Mouse (Mus musculus) stomach, embryonic 15.5 days (tissue): ENCODE measurements at regions not wholly inside any gene's neighbourhood (a gene's known extent, or its start where the extent isn't known, plus 50 kb on each side); places are given as distances from the start of the nearest gene placed in this dataset.

Experiments used
- ATAC-seq: fragments of 200-750 bp; cut with Nextera tagmentation; 2 replicates; pipeline ENCODE4 v1.8.0; 2017; ENCODE audit warnings: low read depth, moderate number of reproducible peaks, moderate TSS enrichment; ENCODE audit not compliant: insufficient read depth, low FRiP score
- H3K27ac ChIP-seq: fragments of 300-500 bp; sonication (generic); 2 replicates; pipeline ENCODE4 v1.5.1; 2015; ENCODE audit warnings: mild to moderate bottlenecking, inconsistent platforms
- H3K27me3 ChIP-seq: fragments of 300-500 bp; sonication (generic); replicated peaks from 2 replicates; pipeline ENCODE4 v1.6.1; 2015; ENCODE audit warnings: inconsistent platforms
- H3K36me3 ChIP-seq: fragments of 300-500 bp; sonication (generic); 2 replicates; pipeline ENCODE4 v1.6.1; 2015; ENCODE audit warnings: inconsistent platforms
- H3K4me1 ChIP-seq: fragments of 300-500 bp; sonication (generic); 2 replicates; pipeline ENCODE4 v1.6.1; 2015; ENCODE audit warnings: inconsistent platforms
- H3K4me2 ChIP-seq: fragments of 300-500 bp; sonication (generic); 2 replicates; pipeline ENCODE4 v1.6.1; 2015; ENCODE audit warnings: mild to moderate bottlenecking, inconsistent platforms
- H3K4me3 ChIP-seq: fragments of 300-500 bp; sonication (generic); replicated peaks from 2 replicates; pipeline ENCODE4 v1.5.1; 2015; ENCODE audit warnings: inconsistent platforms
- H3K9ac ChIP-seq: fragments of 300-500 bp; sonication (generic); 2 replicates; pipeline ENCODE4 v1.6.1; 2015; ENCODE audit warnings: inconsistent platforms
- H3K9me3 ChIP-seq: fragments of 300-500 bp; sonication (generic); 2 replicates; pipeline ENCODE4 v1.6.1; 2016; ENCODE audit warnings: inconsistent platforms
- WGBS: fragments of 180-500 bp; shearing (Covaris S2); methylation state at CpG from one replicate; pipeline ENCODE4 v1.1.7; 2015; 5-methylcytosine and 5-hydroxymethylcytosine counted together

DNA sequence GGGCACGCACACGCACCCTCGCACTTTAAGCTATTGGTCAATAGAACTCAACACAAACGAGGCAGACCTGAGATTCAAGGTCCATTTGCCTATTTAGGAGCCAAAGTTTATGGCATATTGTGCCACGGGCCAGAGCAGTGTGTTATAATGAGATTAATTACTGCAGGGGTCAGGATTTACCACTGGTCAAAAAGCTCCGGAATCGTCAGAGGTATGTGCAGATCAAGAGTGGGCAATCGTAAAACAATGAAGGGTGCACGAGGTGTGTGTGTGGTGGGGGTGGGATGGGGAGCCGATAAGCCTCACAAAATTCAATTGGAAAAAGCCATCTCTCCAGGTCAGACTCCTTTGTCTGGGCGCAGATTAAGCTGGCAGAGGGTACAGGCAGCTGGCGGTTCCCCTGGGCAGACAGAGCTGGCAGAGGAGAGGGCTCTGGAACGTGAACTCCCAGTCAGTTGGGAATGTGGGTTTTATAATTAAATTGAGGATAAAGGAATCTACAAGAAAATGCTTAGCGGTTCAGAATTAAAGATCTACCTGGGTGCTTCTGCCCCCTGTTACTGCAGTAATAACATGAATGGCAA, 97.4 kb upstream of the Itga6 start:
- H3K4me3 ChIP-seq: no peak overlapping the region
- no peak overlapping the region for H3K27ac ChIP-seq
- H3K9me3 ChIP-seq: no peaks in the 10 kb centered on the region
- ATAC-seq: no peak
- H3K27me3 ChIP-seq: no peaks in the 10 kb centered on the region
- WGBS: 81% methylated on average over 14 of the region's 14 CpGs
- 0 out of 2 replicates have a peak, but pooled peaks cover 3% of the 10 kb centered on the region for H3K4me1 ChIP-seq
- H3K36me3 ChIP-seq: no peaks in the 10 kb centered on the region
- no peak overlapping the region for H3K4me2 ChIP-seq
- H3K9ac ChIP-seq: no peak overlapping the region

DNA sequence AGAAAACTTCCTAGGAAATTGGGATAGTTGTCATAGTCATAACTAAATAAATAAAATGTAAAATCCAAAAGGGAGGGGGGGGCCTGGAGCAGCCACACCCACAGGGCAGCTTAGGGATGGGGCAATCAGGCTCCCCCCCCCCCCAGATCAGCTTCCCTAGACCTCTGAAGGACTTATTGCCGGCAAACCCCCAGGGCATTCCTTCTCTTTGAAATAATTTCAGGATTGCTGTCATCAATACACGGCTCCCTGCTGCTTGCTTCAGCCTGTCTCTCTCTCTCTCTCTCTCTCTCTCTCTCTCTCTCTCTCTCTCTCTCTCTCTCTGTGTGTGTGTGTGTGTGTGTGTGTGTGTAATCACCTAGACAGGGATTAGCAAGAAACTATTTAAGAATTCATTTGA, 93.8 kb upstream of the Itga6 start:
- Histone ChIP-seq H3K4me3 (no peak overlapping the region), H3K36me3 (no peaks in the 10 kb centered on the region), H3K27me3 (no peaks in the 10 kb centered on the region), H3K4me2 (no peak overlapping the region), H3K27ac (no peak overlapping the region), H3K9me3 (no peaks in the 10 kb centered on the region), H3K9ac (no peak overlapping the region), H3K4me1 (peaks cover 14% of the 10 kb centered on the region)
- no peak for ATAC-seq
- WGBS: 36% methylated on average over 2 of the region's 2 CpGs

DNA sequence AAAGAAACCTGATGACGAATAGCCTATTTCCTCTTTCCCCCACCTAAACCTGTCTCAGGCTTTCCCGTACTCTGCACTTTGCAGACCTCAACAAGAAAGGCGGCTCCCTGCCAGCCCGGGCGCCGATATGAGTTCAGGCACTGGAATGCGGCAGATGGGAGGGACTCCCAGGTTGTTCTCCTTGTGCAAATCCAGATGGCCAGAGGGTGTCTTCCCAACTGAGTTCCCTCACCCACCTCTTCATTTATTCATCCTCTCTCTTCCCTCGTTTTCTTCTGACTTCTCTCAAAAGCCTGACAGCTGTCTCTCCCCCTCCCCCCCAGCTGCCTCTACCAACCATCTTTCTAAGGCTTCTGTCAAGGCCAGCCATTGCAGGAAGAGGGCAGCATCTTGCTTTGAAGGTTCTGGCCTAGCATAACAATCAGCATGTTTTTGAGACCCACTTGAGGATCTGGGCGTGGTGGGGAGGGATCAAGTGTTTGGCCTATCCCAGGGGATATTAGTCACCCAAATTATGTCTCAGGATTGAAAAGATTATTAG, 93.1 kb upstream of the Itga6 start:
- ATAC-seq: 0 out of 2 replicates have a peak, but pooled peaks have one; percentile 18
- H3K9ac ChIP-seq: no peak overlapping the region
- no peak overlapping the region for H3K4me2 ChIP-seq
- no peak overlapping the region for H3K27ac ChIP-seq
- H3K9me3 ChIP-seq: no peaks in the 10 kb centered on the region
- no peaks in the 10 kb centered on the region for H3K36me3 ChIP-seq
- no peak overlapping the region for H3K4me3 ChIP-seq
- 20% methylated on average over 9 of the region's 9 CpGs for WGBS
- no peaks in the 10 kb centered on the region for H3K27me3 ChIP-seq
- peaks cover 14% of the 10 kb centered on the region for H3K4me1 ChIP-seq

DNA sequence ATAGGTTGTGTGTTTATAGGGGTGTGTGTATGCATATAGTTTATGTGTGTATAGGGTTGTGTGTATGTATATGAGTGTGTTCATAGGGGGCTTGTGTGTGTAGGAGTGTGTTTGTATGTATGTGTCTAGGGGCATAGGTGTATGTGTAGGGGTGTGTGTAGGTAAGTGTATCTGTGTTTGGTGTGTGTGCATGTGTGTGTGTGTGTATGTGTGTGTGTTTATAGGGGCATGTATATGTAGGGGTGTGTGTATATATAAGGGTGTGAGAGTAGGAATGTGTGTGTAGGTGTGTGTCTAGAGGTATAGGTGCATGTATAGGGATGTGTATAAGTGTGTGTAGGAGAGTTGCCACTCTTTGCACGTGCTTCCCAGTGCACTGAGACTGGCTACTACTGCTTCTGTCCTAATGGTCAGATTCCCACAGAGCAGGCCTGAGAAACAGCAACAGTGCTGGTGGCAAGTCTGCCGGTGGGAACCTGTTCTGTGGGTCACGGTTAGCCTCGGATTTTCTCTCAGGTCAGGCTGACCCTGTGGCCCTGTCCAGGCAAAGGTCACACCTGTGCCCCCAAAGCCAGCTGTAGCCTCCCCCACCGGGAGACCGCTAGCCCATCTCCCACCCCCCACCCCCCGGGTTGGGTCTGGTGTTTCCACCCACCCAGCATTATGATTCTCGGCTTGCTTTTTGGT, 90.5 kb upstream of the Itga6 start:
- Histone ChIP-seq H3K9me3 (no peaks in the 10 kb centered on the region), H3K36me3 (no peaks in the 10 kb centered on the region), H3K9ac (no peak overlapping the region), H3K4me2 (no peak overlapping the region), H3K27me3 (no peaks in the 10 kb centered on the region), H3K4me3 (no peak overlapping the region), H3K27ac (no peak overlapping the region), H3K4me1 (peaks cover 14% of the 10 kb centered on the region)
- WGBS: 32% methylated on average over 8 of the region's 8 CpGs
- no peak for ATAC-seq

DNA sequence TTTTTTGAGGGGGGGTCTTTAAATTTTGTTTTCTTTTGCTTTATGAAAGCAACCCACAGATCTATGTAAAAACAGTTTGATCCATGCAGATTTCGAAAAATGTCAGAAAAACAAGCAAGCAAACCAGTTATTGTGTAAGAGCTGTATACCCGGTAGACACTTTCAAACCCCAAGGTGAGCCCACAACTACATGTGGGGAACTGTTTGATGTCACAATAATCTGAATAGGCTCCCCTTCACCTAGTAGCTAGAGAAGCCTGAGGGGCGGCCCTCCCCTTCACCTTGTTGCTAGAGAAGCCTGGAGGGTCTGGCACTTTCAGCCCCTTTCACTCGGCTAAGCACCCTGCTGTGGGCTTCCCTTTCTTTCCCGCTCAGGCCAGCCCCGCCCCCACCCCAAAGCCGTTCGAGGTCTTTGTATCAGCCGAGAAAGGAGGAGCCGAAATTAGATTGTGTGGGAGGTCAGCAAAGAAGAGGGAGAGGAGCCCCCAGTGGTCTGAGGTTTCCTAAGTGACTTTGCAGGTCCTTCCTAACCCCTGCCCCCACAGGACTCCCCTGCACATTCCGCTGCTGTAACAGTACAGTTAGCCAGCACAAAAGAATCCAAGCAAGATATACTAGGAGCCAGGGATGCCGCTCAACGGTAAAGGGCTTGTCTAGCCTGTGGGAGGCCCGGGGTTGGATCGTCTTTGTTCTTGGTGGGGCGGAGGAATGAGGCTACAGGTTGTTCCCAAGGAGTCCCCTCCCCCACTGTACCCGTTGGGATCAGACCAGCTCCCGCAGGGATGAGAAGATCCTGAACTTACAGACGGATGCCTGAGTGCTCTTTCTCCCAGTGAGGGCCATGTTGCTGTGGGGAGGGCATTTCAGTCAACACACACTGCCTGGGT, 89.7 kb upstream of the Itga6 start:
- peaks cover 14% of the 10 kb centered on the region for H3K4me1 ChIP-seq
- H3K9ac ChIP-seq: no peak overlapping the region
- H3K27ac ChIP-seq: no peak overlapping the region
- peak overlapping the region; percentile 56 for H3K4me2 ChIP-seq
- no peaks in the 10 kb centered on the region for H3K36me3 ChIP-seq
- H3K9me3 ChIP-seq: no peaks in the 10 kb centered on the region
- 6% methylated on average over 18 of the region's 19 CpGs for WGBS
- no peaks in the 10 kb centered on the region for H3K27me3 ChIP-seq
- ATAC-seq: peak; percentile 41; the same call in 1 of the 2 replicates
- H3K4me3 ChIP-seq: peak overlapping the region; percentile 26

DNA sequence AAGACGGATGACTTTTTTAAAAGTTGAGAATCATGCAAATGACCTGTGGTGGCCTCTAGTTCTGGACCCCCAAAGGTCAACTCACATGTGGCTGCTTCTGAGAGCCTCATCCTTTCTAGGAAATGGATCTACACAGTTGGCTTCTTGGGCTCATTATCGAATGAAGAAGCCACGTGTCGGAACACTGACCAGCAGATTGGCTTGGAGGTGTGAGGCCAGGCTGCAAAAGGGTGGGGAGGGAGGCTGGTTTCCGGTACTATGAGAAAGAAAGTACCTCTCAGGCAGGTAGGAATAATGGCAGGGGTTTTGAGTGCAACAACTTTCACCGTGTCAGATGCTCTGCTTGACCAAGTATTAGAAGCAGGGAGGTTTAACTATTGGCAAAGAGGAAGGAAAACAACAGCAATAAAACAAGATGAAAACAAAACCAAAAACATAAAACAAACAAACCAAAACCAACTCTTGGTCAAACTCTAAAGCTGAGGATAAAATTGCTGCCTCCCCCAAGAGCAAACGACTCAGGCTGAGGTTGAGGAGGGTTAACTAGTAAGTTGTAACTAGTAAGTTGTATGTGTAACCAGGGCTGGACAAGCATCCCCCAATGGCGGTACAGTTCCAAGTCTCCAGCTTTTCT, 88.7 kb upstream of the Itga6 start:
- Histone ChIP-seq H3K4me1 (peaks cover 14% of the 10 kb centered on the region), H3K4me3 (no peak overlapping the region), H3K36me3 (no peaks in the 10 kb centered on the region), H3K27me3 (no peaks in the 10 kb centered on the region), H3K4me2 (no peak overlapping the region), H3K27ac (no peak overlapping the region), H3K9me3 (no peaks in the 10 kb centered on the region), H3K9ac (no peak overlapping the region)
- no peak for ATAC-seq
- 65% methylated on average over 8 of the region's 8 CpGs for WGBS

DNA sequence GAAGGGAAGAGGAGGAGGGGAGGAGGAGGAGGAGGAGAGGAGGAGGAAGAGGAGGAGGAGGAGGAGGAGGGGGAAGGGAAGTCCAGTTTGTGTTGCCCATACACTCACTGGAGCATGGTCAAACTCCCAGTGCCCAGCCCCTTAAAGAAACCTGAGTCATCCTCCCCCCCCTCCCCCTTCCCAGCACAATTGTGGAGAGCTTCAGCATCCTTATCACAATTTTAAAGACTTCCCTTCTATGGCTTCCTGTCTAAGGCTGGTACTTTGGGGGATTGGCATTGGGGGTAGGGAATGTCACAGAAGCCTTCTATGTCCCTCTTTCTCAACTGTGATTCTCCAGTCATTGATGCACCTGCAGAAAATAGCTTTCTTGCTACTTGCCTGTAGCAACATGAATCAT, 84.0 kb upstream of the Itga6 start:
- no peak overlapping the region for H3K4me2 ChIP-seq
- no peaks in the 10 kb centered on the region for H3K27me3 ChIP-seq
- no peaks in the 10 kb centered on the region for H3K4me1 ChIP-seq
- ATAC-seq: no peak
- no peaks in the 10 kb centered on the region for H3K36me3 ChIP-seq
- no peak overlapping the region for H3K4me3 ChIP-seq
- no peak overlapping the region for H3K27ac ChIP-seq
- no peaks in the 10 kb centered on the region for H3K9me3 ChIP-seq
- no peak overlapping the region for H3K9ac ChIP-seq

DNA sequence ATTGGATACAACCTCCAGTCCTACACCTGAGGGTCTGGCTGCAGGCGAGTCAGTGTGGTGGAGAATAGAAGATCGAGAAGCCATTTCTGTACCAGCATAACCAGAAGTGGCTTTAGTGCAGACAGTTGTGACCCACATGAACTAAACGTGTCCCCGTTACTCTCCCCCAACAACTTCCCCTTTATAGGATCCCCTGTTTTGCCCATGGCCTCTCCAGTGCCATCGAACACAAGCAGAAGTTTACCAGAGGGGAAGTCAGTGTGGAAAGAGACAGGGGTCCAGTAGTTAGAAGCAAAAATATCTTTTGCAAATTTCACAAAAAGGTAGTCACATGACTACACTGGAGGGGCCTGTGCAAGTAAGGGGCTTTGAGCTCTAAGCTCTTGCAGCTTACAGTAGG, 83.4 kb upstream of the Itga6 start:
- no peaks in the 10 kb centered on the region for H3K27me3 ChIP-seq
- no peaks in the 10 kb centered on the region for H3K4me1 ChIP-seq
- H3K4me3 ChIP-seq: no peak overlapping the region
- no peaks in the 10 kb centered on the region for H3K36me3 ChIP-seq
- ATAC-seq: no peak
- 78% methylated on average over 5 of the region's 5 CpGs for WGBS
- no peak overlapping the region for H3K9ac ChIP-seq
- no peaks in the 10 kb centered on the region for H3K9me3 ChIP-seq
- H3K4me2 ChIP-seq: no peak overlapping the region
- no peak overlapping the region for H3K27ac ChIP-seq

DNA sequence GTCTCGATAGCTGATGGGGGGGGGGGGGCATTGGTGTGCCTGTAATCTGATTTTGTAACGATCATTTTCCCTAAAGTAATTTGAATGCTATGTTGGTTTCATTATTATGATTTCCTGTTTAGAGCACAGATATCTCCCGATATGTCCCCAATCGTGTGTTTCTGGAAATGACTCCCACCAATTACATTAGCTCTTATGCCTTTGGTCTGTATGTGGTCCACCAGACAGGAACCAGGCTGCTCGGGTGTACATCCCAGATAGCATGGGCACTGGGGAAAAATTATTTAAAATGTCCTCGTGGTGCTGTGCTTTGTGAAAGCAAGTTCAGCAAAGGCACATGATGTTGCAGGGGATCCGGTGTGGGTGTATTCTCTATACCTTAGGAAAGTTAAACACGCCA, 82.0 kb upstream of the Itga6 start:
- H3K27ac ChIP-seq: no peak overlapping the region
- ATAC-seq: no peak
- H3K27me3 ChIP-seq: no peaks in the 10 kb centered on the region
- H3K9me3 ChIP-seq: no peaks in the 10 kb centered on the region
- no peaks in the 10 kb centered on the region for H3K36me3 ChIP-seq
- H3K4me1 ChIP-seq: no peaks in the 10 kb centered on the region
- no peak overlapping the region for H3K9ac ChIP-seq
- H3K4me3 ChIP-seq: no peak overlapping the region
- H3K4me2 ChIP-seq: no peak overlapping the region
- 71% methylated on average over 8 of the region's 8 CpGs for WGBS

DNA sequence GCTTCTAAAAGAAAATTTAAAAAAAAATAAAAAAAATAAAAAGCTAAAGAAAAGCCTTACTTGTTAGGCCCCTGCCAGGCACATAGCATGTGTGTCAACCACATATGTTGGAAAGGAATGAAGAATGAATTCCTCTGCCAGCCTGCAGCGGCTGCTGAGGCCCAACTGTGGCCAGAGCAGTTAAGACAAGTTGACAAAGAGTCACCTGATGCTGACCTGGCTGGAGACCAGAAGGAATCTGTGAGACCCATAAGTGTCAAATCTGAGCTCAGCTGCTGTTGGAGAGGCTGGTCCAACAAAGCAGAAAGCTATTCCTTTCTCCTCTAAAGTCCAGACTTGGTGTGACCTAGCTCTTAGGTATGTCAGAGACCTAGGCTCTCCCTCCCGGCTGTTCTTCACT, 78.5 kb upstream of the Itga6 start:
- no peaks in the 10 kb centered on the region for H3K9me3 ChIP-seq
- H3K4me2 ChIP-seq: no peak overlapping the region
- no peaks in the 10 kb centered on the region for H3K36me3 ChIP-seq
- 68% methylated on average over 2 of the region's 2 CpGs for WGBS
- no peaks in the 10 kb centered on the region for H3K4me1 ChIP-seq
- H3K9ac ChIP-seq: no peak overlapping the region
- H3K4me3 ChIP-seq: no peak overlapping the region
- H3K27ac ChIP-seq: no peak overlapping the region
- ATAC-seq: no peak
- no peaks in the 10 kb centered on the region for H3K27me3 ChIP-seq

DNA sequence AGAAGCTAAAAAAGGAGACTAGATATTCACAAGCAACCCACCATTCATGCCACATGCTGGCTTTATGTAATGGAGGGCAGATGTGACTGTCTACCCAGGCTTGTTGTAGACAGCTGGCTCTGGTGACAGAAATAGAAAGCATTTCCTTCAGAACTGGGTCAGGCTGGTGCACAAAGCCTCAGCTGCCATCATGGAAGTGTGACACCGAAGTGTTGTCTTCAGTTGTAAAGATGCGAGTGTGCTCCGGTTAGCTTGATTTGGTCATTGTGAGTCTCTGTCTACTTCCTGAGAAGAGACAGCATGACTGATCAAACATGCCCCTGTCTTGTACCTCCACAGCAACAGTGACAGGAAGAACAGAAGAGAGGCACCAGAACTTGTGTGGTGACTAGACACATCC, 77.7 kb upstream of the Itga6 start:
- no peaks in the 10 kb centered on the region for H3K9me3 ChIP-seq
- H3K4me3 ChIP-seq: no peak overlapping the region
- H3K27me3 ChIP-seq: no peaks in the 10 kb centered on the region
- WGBS: 98% methylated on average over 3 of the region's 3 CpGs
- no peak overlapping the region for H3K9ac ChIP-seq
- no peaks in the 10 kb centered on the region for H3K4me1 ChIP-seq
- no peak for ATAC-seq
- H3K27ac ChIP-seq: no peak overlapping the region
- no peaks in the 10 kb centered on the region for H3K36me3 ChIP-seq
- no peak overlapping the region for H3K4me2 ChIP-seq
